Mouse (Mus musculus): ENCODE results near the gene St5. TPM values are rescaled to one million over a fixed set of nuclear protein-coding genes. Genes with fewer than 3 reads are reported as not detected.

Gene St5
- polyA plus RNA-seq, 1 experiment = 21.7 TPM

- WGBS = 71% methylated on average over 9 of the region's 9 CpGs
- TF ChIP-seq CTCF (IDR thresholded peaks at IDR 0.05; ENCODE audit: borderline replicate concordance, control insufficient read depth, extremely low read depth, insufficient read depth, low read length, poor library complexity) (no peak), POLR2A (IDR thresholded peaks at IDR 0.05; ENCODE audit: control insufficient read depth, extremely low read depth, insufficient read depth, low read length, poor library complexity) (no peak)
- H3K27ac ChIP-seq (ENCODE audit: control insufficient read depth, insufficient read depth, low read length) = no peak overlapping the region
These were observed 195.8 kb downstream of the St5 start for GRCm38 (mm10) chr7:109507572-109507971.

DNA sequence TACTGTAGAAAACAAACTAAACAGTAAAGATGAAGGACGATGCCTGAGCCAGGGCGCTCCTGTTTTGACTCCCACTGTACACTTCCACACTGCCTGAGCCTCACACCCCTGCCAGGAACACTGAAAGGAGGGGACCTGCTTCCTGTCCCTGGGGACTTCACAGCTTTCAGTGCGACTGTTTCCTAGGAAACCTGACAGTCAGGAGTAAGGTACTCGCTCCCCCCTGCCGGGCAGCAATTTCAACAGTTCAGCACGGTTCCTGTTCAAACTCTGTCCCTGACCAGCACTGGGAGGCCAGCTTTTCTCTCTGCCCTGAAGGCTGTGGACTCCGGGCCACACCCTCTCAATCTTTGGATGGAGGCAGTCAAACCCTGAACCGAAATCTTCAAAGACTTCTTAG, 196.3 kb downstream of the St5 start:
- Histone ChIP-seq H3K27me3 (ENCODE audit: control insufficient read depth, insufficient read depth, low read length) (no peaks in the 10 kb centered on the region), H3K27ac (ENCODE audit: control insufficient read depth, insufficient read depth, low read length) (no peak overlapping the region), H3K4me3 (ENCODE audit: control insufficient read depth, insufficient read depth, low read length) (no peak overlapping the region), H3K4me1 (replicated peaks; ENCODE audit: control insufficient read depth, insufficient read depth, low read length) (peaks cover 9% of the 10 kb centered on the region), H3K36me3 (ENCODE audit: control insufficient read depth, insufficient read depth, low read length) (no peaks in the 10 kb centered on the region)
- DNase-seq = no peak
- TF ChIP-seq CTCF (IDR thresholded peaks at IDR 0.05; ENCODE audit: borderline replicate concordance, control insufficient read depth, extremely low read depth, insufficient read depth, low read length, poor library complexity) (no peak), POLR2A (IDR thresholded peaks at IDR 0.05; ENCODE audit: control insufficient read depth, extremely low read depth, insufficient read depth, low read length, poor library complexity) (no peak)
- 36% methylated on average over 8 of the region's 8 CpGs for WGBS

More at GRCm38 (mm10) chr7:109507572-109507971, 195.8 kb downstream of the St5 start:
- H3K27me3 ChIP-seq (ENCODE audit: control insufficient read depth, insufficient read depth, low read length) = no peaks in the 10 kb centered on the region
- DNase-seq = no peak
- no peaks in the 10 kb centered on the region for H3K36me3 ChIP-seq (ENCODE audit: control insufficient read depth, insufficient read depth, low read length)
- H3K4me1 ChIP-seq (replicated peaks; ENCODE audit: control insufficient read depth, insufficient read depth, low read length) = peaks cover 9% of the 10 kb centered on the region
- H3K4me3 ChIP-seq (ENCODE audit: control insufficient read depth, insufficient read depth, low read length) = no peak overlapping the region

DNA sequence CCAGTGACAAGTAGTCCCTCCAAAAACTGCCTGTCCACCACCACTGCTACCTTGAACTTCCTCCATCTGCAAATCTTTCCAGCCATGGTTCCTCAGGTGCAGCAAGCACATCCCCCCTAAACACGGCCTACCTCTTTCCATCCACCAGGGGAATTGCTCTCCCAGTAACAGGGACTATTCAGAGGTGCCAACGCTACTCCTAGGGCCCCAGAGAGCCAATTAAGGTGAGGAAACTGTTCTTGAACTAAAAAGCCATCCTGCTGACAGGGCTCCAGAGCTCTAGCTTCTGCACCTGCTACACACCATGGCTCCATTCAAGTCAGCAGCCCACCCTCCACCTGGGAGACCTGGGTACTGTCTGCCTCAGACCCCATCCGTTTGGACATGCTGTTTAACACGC, 205.9 kb downstream of the St5 start:
- Histone ChIP-seq H3K4me3 (ENCODE audit: control insufficient read depth, insufficient read depth, low read length) (no peak overlapping the region), H3K27ac (ENCODE audit: control insufficient read depth, insufficient read depth, low read length) (no peak overlapping the region), H3K4me1 (replicated peaks; ENCODE audit: control insufficient read depth, insufficient read depth, low read length) (no peaks in the 10 kb centered on the region), H3K36me3 (ENCODE audit: control insufficient read depth, insufficient read depth, low read length) (no peaks in the 10 kb centered on the region), H3K27me3 (ENCODE audit: control insufficient read depth, insufficient read depth, low read length) (no peaks in the 10 kb centered on the region)
- no peak for DNase-seq
- TF ChIP-seq CTCF (IDR thresholded peaks at IDR 0.05; ENCODE audit: borderline replicate concordance, control insufficient read depth, extremely low read depth, insufficient read depth, low read length, poor library complexity) = no peak
- no peak for TF ChIP-seq POLR2A (IDR thresholded peaks at IDR 0.05; ENCODE audit: control insufficient read depth, extremely low read depth, insufficient read depth, low read length, poor library complexity)
- 92% methylated on average over 4 of the region's 4 CpGs for WGBS

DNA sequence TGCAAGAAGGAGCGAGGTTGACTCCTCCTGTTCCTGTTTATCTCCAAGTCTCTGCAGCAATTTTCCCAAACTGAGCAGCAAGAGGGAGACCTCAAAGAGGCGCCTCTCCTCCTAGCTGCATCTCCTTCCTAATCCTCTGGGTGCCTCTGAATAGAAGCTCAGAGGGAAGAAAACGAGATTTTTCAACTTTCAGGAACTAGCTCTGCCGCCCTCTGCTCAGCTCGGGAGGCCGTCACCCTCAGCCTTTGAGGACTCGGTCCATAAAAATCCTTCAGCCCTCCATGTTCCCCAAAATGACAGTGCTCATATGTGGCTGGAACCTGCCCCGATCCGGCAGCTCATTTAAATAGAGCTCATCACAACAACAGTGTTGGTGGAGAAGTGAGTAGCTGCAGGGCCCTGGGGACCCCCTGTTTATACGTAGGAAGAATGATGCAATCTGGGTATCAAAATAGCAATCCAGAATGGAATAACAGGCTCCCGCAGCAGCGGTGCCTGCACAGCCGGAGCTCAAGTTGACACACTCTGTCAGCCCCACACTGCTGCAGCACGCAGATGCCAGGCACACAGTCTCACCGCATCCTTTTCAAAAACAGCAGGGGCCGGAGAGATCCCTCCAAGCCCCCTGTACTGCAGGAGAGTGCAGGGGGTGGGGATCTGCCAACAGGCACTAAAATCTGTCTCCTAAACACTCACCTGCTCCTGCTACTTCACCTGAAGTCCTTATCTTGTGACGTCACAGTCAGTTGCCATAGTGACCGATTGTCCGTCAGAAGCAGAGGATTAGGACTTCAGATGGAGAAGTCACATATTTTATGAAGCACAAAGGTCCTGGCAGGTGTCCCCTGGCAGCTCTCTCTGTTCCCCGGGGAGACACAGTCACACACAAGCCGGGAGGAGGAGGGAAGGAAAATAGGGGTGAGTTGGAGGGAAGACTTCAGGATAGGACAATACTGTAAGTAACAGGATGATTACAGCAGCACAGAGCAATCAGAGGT, 209.8 kb downstream of the St5 start:
- Histone ChIP-seq H3K4me3 (ENCODE audit: control insufficient read depth, insufficient read depth, low read length) (no peak overlapping the region), H3K36me3 (ENCODE audit: control insufficient read depth, insufficient read depth, low read length) (no peaks in the 10 kb centered on the region), H3K4me1 (replicated peaks; ENCODE audit: control insufficient read depth, insufficient read depth, low read length) (no peaks in the 10 kb centered on the region), H3K27me3 (ENCODE audit: control insufficient read depth, insufficient read depth, low read length) (no peaks in the 10 kb centered on the region), H3K27ac (ENCODE audit: control insufficient read depth, insufficient read depth, low read length) (no peak overlapping the region)
- DNase-seq = no peak
- no peak for TF ChIP-seq CTCF (IDR thresholded peaks at IDR 0.05; ENCODE audit: borderline replicate concordance, control insufficient read depth, extremely low read depth, insufficient read depth, low read length, poor library complexity)
- TF ChIP-seq POLR2A (IDR thresholded peaks at IDR 0.05; ENCODE audit: control insufficient read depth, extremely low read depth, insufficient read depth, low read length, poor library complexity) = no peak
- WGBS = 75% methylated on average over 21 of the region's 21 CpGs

- TF ChIP-seq POLR2A (IDR thresholded peaks at IDR 0.05; ENCODE audit: control insufficient read depth, extremely low read depth, insufficient read depth, low read length, poor library complexity) (no peak), CTCF (IDR thresholded peaks at IDR 0.05; ENCODE audit: borderline replicate concordance, control insufficient read depth, extremely low read depth, insufficient read depth, low read length, poor library complexity) (no peak)
- Histone ChIP-seq H3K4me3 (ENCODE audit: control insufficient read depth, insufficient read depth, low read length) (no peak overlapping the region), H3K27me3 (ENCODE audit: control insufficient read depth, insufficient read depth, low read length) (no peaks in the 10 kb centered on the region), H3K27ac (ENCODE audit: control insufficient read depth, insufficient read depth, low read length) (no peak overlapping the region), H3K36me3 (ENCODE audit: control insufficient read depth, insufficient read depth, low read length) (no peaks in the 10 kb centered on the region), H3K4me1 (replicated peaks; ENCODE audit: control insufficient read depth, insufficient read depth, low read length) (no peaks in the 10 kb centered on the region)
- WGBS = 89% methylated on average over 18 of the region's 18 CpGs
- DNase-seq = no peak
These were observed 210.6 kb downstream of the St5 start for GRCm38 (mm10) chr7:109492616-109493318.

DNA sequence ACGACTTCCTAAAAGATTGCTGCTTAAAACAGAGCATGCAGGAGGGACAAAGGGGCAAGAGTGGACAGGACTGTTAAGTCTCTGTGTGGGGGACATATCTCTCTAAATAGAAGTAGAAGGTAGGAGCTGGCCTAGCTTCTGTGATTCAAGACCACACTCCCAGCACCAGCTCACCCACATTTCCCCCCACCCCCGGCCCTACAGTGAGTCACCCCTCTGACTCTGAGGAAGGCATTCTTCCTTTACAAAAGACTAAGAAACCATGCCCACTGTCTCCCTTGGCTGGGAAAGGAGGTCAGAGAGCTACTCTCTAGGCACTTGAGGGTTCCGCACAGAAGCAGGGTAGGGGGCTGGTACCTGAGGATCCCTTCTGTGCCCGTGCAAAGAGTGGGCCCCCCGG, 219.2 kb downstream of the St5 start:
- Histone ChIP-seq H3K36me3 (ENCODE audit: control insufficient read depth, insufficient read depth, low read length) (no peaks in the 10 kb centered on the region), H3K27ac (ENCODE audit: control insufficient read depth, insufficient read depth, low read length) (no peak overlapping the region), H3K4me1 (replicated peaks; ENCODE audit: control insufficient read depth, insufficient read depth, low read length) (no peaks in the 10 kb centered on the region), H3K27me3 (ENCODE audit: control insufficient read depth, insufficient read depth, low read length) (no peaks in the 10 kb centered on the region), H3K4me3 (ENCODE audit: control insufficient read depth, insufficient read depth, low read length) (no peak overlapping the region)
- 83% methylated on average over 5 of the region's 5 CpGs for WGBS
- DNase-seq = no peak
- no peak for TF ChIP-seq POLR2A (IDR thresholded peaks at IDR 0.05; ENCODE audit: control insufficient read depth, extremely low read depth, insufficient read depth, low read length, poor library complexity)
- no peak for TF ChIP-seq CTCF (IDR thresholded peaks at IDR 0.05; ENCODE audit: borderline replicate concordance, control insufficient read depth, extremely low read depth, insufficient read depth, low read length, poor library complexity)
